Mouse (Mus musculus) heart, adult 8-10 months (tissue): Measurements from ENCODE around the gene H2-Aa. TPM values are rescaled to one million over a fixed set of nuclear protein-coding genes. Genes with fewer than 3 reads are reported as not detected.

Experiments
- DNase-seq: peaks from one replicate; pipeline ENCODE4 v3.0.0; 2022; ENCODE audit warnings: low spot score
- total RNA-seq, 4 experiments: library from RNA; stranded (reverse); gene quantifications; 2 replicates each; pipeline ENCODE4 v1.2.4; 2022

H2-Aa gene
- total RNA-seq, 4 experiments from 2014 or later: 15.7 to 28.3 (median 26.7) TPM

DNA sequence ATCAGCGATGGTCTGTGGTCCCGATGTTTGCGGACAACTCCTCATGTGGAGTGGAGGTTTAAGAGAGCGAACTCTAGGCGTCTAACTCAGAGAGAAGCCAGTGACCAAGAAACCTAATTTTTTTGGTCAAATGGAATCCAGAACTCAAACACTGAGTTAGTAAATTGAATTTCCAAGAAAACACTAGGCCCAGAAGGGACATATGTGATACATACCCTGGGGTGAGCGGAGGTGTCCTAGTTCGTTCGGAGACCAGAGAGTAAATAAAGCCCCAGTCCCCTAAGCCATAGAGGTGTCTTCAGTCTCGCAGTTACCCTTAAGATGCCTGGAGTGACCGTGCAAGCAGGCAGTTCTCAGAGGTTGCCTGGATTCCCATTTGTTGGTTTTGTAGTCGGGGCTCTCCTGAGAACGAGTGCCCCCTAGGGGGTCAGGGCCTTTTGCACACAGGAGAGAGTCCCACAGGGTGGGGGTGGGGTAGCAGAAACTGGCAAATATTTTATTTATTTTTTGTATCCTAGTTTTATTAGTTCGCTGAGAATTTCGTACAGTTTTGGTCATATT, 23.7 kb downstream of the H2-Aa start:
- no peak for DNase-seq

DNA sequence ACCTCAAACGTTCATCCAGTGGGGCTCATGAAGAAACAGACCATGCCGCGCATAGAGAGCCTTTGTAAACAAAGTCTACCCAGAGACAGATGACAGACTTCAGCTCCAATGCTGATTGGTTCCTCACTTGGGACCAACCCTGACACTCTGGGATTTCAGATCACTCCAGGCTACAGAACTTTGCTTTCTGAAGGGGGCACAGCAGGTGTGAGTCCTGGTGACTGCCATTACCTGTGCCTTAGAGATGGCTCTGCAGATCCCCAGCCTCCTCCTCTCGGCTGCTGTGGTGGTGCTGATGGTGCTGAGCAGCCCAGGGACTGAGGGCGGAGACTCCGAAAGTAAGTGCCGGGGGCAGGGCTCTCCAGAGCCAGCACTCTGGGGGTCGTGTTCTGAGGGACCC, 24.6 kb downstream of the H2-Aa start:
- DNase-seq: peak; percentile 84

DNA sequence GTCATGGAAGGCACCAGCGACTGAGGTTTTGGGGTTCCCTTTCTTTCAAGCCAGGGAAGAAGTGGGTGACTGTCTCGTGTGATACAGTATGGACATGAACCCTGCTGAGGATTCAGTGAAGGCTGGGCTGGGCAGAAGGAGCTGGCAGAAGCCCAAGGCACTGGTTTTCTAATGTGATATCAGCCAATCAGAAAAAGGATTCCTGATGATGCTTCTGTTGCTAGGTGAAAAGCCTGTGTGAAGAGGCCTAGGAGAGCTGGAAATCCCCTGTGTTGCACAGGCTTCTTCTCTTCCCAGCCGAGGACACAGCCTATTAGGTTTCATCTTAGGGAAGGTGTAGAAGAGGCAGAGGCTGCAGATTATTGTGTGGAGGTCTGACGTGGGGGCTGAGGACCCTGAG, 26.1 kb downstream of the H2-Aa start:
- peak; percentile 86 for DNase-seq

DNA sequence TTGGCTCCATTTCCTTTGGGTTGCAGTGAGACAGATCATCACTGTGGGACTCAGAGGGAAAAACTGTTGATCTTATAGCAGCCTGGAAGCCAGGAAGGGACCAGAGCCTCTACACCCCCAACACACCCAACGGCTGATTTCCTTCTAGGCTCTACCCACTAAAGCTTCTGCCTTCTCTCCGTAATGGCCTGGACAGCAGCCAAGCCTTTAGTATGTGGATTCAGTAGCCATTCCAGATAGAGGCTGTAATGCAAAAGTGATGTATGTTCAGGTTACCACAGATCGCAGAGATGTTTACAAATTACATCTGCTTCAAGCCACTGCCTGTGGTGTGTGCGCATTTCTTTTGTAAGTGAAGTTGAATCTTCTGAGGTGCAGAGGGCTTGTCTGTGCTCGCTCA, 27.1 kb downstream of the H2-Aa start:
- no peak for DNase-seq

DNA sequence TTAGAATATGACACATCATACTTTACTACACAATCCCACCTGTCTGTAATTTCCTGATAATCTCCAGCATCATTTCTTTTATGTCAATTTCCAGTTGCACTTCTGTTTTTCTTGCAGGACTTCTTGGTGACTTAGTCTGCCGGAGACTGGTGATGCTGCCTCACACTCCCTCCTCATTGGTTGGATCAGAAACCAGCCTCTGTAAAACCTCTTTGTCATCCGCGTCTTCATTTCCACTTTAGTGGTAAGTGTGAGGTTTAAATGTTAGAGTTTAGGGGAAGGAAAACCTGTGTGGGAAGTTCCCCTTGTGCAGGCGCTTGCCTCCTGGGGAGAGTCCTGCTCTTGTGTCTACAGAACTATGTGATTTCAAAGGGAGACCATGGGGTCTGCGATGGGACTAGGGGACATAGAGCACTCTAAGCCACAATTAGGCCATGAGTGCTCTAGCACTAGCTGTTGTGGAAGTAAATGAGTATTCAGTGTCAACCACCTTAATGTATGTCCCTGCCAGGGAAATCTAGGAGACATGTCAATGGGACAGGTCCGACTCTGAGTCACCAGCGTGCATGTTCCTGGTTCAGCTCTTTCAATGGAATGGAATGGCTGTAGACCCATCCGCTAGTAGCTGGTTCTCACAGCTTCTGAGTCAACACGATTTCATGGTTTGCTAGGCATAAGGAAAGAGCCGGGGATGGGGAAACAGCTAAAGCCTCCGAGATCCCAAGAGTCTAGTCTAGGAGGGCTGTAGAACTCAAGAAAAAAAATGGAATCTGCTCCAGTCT, 29.8 kb downstream of the H2-Aa start, which contains the start of gene H2-Ab1:
TSS of gene H2-Ab1 (plus strand) at position 96 of the 782 bp plus-strand sequence.
- peak; percentile 78 for DNase-seq

DNA sequence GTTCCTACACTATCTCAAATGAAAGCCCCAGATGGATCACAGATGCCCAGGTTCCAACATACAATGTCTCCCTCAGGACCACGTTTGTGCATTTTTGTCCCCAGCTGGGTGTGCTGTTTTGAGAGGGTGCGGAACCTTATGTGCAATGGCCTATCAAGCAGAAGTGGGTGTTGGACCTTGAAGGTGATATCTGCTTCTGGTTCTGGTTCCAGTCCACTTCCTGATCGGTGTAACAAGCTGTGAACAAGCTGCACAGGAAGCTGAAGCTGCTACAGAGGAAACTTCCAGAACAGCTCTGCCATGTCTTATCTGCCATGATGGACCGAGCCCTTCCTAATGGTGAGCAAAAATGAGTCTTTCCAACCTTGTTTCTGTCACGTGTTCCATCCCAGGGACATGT, 31.1 kb downstream of the H2-Aa start:
- no peak for DNase-seq

DNA sequence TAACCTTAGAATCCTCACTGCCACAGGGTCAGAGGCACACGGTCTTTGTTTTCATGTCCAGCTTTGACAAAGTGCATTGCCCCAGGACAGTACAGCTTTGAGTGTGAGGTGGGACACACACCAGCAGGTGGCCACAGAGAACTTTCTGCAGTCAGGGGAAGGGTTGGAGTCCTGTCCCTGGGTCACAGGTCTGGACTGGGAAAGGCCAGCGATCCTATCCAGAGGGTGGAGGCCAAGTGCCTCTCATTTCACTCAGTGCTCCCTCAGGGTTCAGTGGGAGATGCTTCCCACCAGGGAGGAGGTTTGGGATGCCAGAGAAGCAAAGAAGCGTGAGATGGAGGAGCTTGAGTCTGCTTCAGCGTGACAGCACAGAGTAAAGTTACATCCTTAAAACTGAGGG, 36.0 kb downstream of the H2-Aa start:
- no peak for DNase-seq

DNA sequence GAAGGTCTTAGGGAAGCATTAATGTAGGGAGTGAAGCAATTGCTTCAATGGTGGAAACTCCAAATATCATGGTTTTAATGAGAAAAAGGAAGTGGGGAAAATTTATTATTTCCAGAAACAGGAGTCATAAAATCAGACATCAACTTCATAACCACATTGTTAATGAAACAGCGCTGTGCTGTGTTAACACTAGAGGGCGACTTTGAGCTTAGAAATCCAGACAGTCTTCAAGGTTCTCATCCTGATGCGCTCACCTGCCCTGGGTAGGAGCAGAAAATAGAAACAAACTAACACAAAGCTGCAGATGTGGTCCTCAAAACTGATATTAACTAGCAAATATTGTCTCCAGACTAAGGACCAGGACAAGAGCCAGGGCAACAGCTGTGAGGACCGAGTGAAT, 37.7 kb downstream of the H2-Aa start:
- peak; percentile 50 for DNase-seq

DNA sequence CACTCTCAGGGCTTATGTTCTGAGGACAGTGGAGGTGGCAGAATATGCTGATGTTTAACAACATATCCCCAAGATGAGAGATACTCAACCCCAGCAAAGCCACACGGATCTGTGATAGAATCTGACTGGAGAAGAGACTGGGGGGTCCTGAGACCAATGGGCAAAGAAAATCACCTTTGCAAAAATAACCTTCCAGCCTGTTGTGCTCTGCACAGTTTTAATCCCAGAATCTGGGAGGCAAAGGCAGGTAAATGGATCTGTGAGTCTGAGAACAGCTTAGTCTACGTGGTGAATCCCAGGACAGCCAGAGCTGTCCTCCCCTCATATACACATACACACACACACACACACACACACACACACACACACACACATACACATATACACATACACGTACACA, 38.3 kb downstream of the H2-Aa start:
- DNase-seq: no peak

DNA sequence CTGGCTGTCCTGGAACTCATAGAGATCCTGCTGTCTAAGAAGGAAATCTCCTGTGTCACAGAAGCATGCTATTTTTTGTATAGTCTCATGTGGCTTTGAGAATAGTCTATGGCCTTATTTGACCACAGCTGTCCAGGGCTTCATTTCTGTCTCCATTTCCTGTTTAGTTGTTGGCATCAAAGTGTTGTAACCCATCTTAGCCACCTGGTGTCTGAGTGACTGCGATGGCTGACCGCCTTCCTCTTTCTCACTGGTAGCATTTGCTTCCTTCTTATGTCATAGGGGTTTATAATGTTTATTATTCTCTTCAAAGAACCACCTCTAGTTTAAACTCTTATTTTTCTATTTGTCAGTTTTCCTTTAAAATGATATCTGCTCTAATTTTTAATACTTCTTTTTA, 38.9 kb downstream of the H2-Aa start:
- DNase-seq: no peak

DNA sequence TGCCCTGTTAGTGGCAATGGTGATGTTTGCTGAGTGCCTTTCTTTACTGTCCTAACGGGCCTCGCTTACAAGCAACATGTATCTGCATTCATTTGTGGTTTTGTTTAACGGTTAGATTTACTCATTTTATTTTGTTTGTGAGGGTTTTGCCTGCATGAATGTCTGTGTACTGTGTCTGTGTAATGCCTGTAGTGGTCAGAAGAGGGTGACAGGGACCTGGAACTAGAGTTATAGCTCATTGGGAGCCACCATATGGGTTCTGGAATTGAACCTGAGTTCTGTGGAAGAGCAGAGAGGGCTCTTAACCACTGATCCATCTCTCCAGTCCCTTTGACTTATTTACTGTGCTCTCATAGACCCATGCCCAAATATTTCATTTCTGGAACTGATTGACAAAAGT, 40.6 kb downstream of the H2-Aa start:
- no peak for DNase-seq

DNA sequence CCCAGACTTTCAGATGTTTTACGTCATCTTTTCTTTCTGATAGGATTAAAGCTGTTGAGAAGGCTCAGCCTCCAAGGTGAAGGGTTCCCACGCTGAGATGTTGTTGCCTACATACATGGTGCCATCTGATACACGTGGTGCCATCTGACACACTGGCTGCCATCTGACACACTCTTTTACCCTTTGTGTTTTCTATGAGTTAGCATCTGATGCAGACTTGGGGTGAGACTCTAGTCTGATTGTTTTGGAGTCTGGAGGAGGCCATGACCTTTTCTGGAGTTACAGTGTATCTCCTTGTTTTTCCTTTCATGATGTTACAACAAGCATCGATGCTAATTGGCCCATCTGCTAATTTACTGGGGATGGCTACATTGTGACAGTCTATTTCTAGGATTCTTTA, 43.0 kb downstream of the H2-Aa start:
- no peak for DNase-seq

DNA sequence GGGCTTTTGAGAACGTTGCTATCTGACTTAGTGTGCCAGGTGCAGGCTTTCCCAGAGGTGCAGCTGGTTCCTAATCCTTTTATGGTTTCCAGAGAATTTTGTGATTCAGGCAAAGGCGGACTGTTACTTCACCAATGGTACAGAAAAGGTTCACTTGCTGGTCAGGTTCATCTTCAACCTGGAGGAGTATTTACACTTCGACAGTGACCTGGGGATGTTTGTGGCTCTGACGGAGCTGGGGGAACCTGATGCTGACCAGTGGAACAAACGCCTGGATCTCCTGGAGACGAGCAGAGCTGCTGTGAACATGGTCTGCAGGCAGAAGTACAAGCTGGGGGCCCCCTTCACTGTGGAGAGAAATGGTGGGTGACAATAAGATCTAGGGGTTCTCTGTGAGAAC, 46.7 kb downstream of the H2-Aa start:
- DNase-seq: no peak

DNA sequence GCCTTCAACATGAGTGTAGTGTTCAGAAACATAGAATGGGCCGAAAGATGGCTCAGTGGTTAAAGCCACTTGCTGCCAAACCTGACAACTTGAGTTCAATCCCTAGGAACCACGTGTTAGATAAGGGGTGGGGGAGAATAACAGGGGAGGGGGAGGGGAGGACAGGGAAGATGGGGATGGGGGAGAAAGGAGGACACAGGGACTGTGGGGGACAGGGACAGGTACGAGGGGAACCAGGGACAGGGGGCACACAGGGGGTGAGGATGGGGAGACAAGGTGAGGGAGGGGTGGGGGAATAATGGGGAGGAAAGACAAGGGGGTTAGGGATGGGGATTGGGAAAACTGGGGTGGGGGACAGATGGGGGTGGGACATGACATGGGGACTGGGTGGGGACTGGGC, 47.3 kb downstream of the H2-Aa start:
- DNase-seq: no peak

DNA sequence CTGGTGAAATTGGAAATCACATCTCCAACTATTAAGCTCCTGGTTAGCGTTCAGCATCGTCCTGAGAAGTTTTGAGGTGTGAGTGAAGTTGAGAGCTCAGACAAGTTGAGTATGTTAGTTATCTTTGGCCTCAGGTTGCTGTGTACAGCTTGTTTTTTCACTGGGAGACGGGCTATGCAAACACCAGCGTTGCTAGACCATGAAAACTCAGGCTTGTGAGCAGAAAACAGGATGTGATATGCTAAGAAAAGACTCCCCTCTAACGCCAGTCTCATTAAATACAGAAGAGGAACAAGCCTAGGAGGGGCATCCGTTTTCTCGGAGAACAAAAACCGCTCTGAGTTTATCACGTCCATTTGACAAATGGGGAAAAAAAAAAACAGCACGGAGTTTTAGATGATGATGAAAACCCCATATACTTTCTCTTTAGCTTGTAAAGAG, 48.0 kb downstream of the H2-Aa start:
- DNase-seq: no peak

DNA sequence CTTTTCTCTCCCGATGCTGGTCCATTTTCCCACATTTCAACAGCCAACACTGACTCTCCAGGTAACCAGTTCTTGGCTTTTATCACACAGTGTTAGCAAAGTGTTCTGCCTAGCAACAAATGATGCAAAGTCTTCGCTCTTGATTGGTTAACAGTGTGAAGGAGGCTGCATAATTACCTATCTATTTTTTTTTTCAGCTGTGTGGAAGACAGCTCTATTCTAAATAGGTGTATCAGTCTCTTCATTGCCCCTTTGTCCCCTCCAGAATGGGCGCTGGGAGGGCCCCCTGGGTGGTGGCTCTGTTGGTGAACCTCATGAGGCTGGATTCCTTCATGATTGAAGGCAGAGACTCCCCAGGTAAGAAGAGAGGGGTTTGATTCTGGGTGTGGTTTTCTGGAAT, 48.9 kb downstream of the H2-Aa start, which contains the start of gene H2-Ob:
TSS of gene H2-Ob (plus strand) at position 198 of the 400 bp plus-strand sequence.
- DNase-seq: peak; percentile 61

DNA sequence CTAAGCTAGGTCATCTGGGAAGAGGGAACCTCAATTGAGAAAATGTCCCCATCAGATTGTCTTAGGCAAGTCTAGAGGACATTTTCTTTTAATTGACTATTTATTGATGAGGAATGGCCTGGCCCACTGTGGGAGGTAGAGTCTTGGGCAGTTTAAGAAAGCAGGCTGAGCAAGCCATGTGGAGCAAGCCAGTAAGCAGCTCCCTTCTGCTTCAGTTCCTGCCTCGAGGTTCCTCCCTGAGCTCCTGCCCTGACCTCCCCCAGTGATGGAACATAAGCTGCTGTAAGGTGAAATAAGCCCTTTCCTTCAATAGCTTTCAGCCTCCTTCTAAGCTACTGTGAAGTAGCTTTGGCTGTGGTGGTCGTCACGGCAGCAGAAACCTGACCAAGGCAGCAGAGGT, 49.9 kb downstream of the H2-Aa start:
- DNase-seq: no peak

DNA sequence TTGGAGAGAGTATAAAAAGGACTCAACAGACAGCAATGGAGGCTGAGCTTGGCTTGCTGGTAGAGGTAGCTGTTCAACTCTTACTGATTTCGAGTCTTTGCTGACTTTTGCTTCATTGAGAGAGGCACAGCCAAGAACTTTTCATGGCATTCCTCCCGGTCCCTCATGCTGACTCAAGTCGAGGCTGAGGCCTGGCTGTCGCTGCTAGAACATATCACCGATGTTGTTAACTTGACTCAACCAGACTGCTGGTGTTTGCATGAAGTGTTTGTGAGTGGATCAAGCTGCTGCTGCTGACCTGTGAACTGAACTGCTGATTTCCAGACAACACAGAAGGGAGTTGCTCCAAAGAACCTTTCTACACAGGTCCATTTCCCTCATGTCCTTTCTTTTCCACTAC, 50.9 kb downstream of the H2-Aa start:
- no peak for DNase-seq

DNA sequence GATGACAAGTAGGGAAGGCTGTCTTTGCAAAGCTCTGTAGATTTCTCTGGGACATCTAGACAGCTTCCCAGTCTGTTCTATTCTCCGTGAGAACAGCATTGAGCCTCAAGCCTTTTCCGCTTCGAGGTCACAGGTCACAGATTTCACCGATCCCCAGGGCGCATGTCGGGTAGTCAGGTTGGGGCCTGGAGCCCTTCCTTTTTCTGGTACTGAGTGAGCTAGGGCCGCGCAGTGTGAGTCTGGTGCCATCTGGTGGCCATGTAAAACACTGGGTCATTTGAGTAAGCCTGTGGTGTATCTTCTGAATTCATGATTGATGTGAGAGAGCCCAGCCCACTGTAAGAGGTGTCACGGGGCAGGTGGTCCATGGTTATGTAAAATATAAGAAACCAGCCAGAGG, 52.7 kb downstream of the H2-Aa start:
- DNase-seq: peak; percentile 82
